Mouse (Mus musculus) left cerebral cortex, adult 8-10 months (tissue): ENCODE data around the gene Nfatc4. TPM values are rescaled to one million over a fixed set of nuclear protein-coding genes. Genes with fewer than 3 reads are reported as not detected.

Source experiments
- DNase-seq, 2 experiments: peaks; one replicate each; pipeline ENCODE4 v3.0.0; 2022; ENCODE audit warnings: low spot score in 2 of 2
- total RNA-seq, 4 experiments: library from RNA; stranded (reverse); gene quantifications; 2 replicates each; pipeline ENCODE4 v1.2.4; 2022

Nfatc4 gene
- total RNA-seq, 4 experiments from 2014 or later: 1.0 to 2.7 (median 2.1) TPM

GRCm38 (mm10) chr14:55880982-55881381 is 58.0 kb downstream of the Nfatc4 start:
- DNase-seq: no peak

GRCm38 (mm10) chr14:55882171-55882641 is 59.3 kb downstream of the Nfatc4 start:
- no peak for DNase-seq

GRCm38 (mm10) chr14:55883149-55883661 is 60.3 kb downstream of the Nfatc4 start:
- DNase-seq: no peak

Other genes with a start within 250 kb of the Nfatc4 start
- not detected for gene Fitm1, start 247.5 kb upstream of the Nfatc4 start, total RNA-seq
- 10 to 100 TPM; 53.6 to 63.7 (median 58.8) TPM for gene Psme1, start 245.0 kb upstream of the Nfatc4 start, total RNA-seq
- gene Emc9, start 237.8 kb upstream of the Nfatc4 start, total RNA-seq: 10 to 100 TPM; 46.3 to 59.7 (median 50.8) TPM
- gene Psme2, start 232.0 kb upstream of the Nfatc4 start, total RNA-seq: 10 to 100 TPM; 50.2 to 74.0 (median 51.3) TPM
- gene Rnf31, start 231.4 kb upstream of the Nfatc4 start, total RNA-seq: 10 to 100 TPM; 31.4 to 46.1 (median 38.0) TPM
- 10 to 100 TPM in 2 of 4 experiments, 1 to 10 TPM in 2; 7.5 to 15.2 (median 11.2) TPM for gene Irf9, start 219.6 kb upstream of the Nfatc4 start, total RNA-seq
- gene Rec8, start 205.1 kb upstream of the Nfatc4 start, total RNA-seq: 1 to 10 TPM; 1.5 to 4.9 (median 3.7) TPM
- gene Ipo4, start 187.2 kb upstream of the Nfatc4 start, total RNA-seq: 100 to 1,000 TPM; 122 to 146 (median 132) TPM
- 1 to 10 TPM; 3.5 to 4.2 (median 4.0) TPM for gene Gm49378, start 185.2 kb upstream of the Nfatc4 start, total RNA-seq
- 10 to 100 TPM; 37.5 to 45.6 (median 38.9) TPM for gene Tm9sf1, start 179.3 kb upstream of the Nfatc4 start, total RNA-seq
- 1 to 10 TPM in 1 of 4 experiments, under 1 TPM in 3; 0.53 to 1.2 (median 0.89) TPM for gene Tssk4, start 173.0 kb upstream of the Nfatc4 start, total RNA-seq
- gene Mdp1, start 162.6 kb upstream of the Nfatc4 start, total RNA-seq: 10 to 100 TPM; 40.7 to 48.1 (median 44.1) TPM
- 10 to 100 TPM; 19.9 to 24.2 (median 22.4) TPM for gene Gmpr2, start 151.2 kb upstream of the Nfatc4 start, total RNA-seq
- 100 to 1,000 TPM; 310 to 370 (median 342) TPM for gene Nedd8, start 151.0 kb upstream of the Nfatc4 start, total RNA-seq
- gene Tinf2, start 141.3 kb upstream of the Nfatc4 start, total RNA-seq: 10 to 100 TPM; 16.3 to 18.2 (median 18.0) TPM
- gene Tgm1, start 109.2 kb upstream of the Nfatc4 start, total RNA-seq: 1 to 10 TPM in 2 of 4 experiments, not detected in 2; 1.1 to 1.4 TPM
- gene Rabggta, start 100.9 kb upstream of the Nfatc4 start, total RNA-seq: 10 to 100 TPM; 52.2 to 54.7 (median 54.0) TPM
- 100 to 1,000 TPM in 2 of 4 experiments, 10 to 100 TPM in 2; 86.1 to 119 (median 97.8) TPM for gene Dhrs1, start 77.5 kb upstream of the Nfatc4 start, total RNA-seq
- 10 to 100 TPM in 3 of 4 experiments, 1 to 10 TPM in 1; 9.7 to 11.8 (median 11.0) TPM for gene Nop9, start 77.5 kb upstream of the Nfatc4 start, total RNA-seq
- gene Cideb, start 64.7 kb upstream of the Nfatc4 start, total RNA-seq: 1 to 10 TPM; 1.5 to 3.1 (median 2.4) TPM
- gene Ltb4r2, start 61.7 kb upstream of the Nfatc4 start, total RNA-seq: under 1 TPM; 0.21 to 0.28 (median 0.25) TPM
- under 1 TPM in 3 of 4 experiments, not detected in 1; 0.26 to 0.65 (median 0.53) TPM for gene Ltb4r1, start 57.2 kb upstream of the Nfatc4 start, total RNA-seq
- gene Adcy4, start 39.0 kb upstream of the Nfatc4 start, total RNA-seq: 1 to 10 TPM; 3.3 to 6.2 (median 4.7) TPM
- under 1 TPM in 2 of 4 experiments, not detected in 2; 0.73 to 0.98 TPM for gene Ripk3, start 34.3 kb upstream of the Nfatc4 start, total RNA-seq
- 10 to 100 TPM in 2 of 4 experiments, 1 to 10 TPM in 2; 7.3 to 13.3 (median 11.3) TPM for gene Nynrin, start 30.9 kb downstream of the Nfatc4 start, total RNA-seq
- under 1 TPM; 0.09 to 0.52 (median 0.23) TPM for gene Cbln3, start 61.2 kb downstream of the Nfatc4 start, total RNA-seq
- gene Khnyn, start 61.8 kb downstream of the Nfatc4 start, total RNA-seq: 10 to 100 TPM; 12.7 to 15.8 (median 13.0) TPM
- 100 to 1,000 TPM; 101 to 123 (median 111) TPM for gene Sdr39u1, start 77.1 kb downstream of the Nfatc4 start, total RNA-seq
- not detected for gene Cma1, start 121.5 kb downstream of the Nfatc4 start, total RNA-seq
- gene Cma2, start 127.8 kb downstream of the Nfatc4 start, total RNA-seq: not detected
- gene Mcpt1, start 194.8 kb downstream of the Nfatc4 start, total RNA-seq: not detected
- gene Mcpt9, start 207.4 kb downstream of the Nfatc4 start, total RNA-seq: not detected
- gene Mcpt2, start 218.9 kb downstream of the Nfatc4 start, total RNA-seq: not detected
- gene Mcpt4, start 239.2 kb downstream of the Nfatc4 start, total RNA-seq: not detected